Mouse (Mus musculus): ENCODE results near the gene Tmem43. TPM values are rescaled to one million over a fixed set of nuclear protein-coding genes. Genes with fewer than 3 reads are reported as not detected.

The Tmem43 gene
- total RNA-seq, 2 experiments from 2014 or later = 38.5 to 46.8 TPM

DNA sequence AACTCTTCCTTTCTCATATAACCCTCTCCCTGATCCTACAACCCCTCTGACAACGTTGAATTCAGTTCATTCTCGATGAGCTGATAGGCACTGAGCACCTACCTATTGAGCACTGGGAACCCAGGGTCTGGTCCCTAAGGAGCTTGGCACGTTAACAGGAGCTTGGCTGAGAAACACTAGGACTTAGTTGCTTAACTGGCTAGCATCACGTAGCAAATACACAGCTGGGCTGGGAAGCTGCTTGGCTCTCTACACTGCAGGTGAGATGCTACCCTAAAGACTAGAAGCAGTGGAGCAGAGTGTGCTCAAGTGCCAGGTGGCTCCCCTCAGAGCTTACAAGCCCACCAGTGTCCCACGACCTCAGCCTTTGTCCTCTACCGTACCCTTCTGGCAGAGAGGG lies 59.2 kb downstream of the Tmem43 start:
- intact Hi-C loops (cut with DNase I) = no loop called here
- no peak for DNase-seq

DNA sequence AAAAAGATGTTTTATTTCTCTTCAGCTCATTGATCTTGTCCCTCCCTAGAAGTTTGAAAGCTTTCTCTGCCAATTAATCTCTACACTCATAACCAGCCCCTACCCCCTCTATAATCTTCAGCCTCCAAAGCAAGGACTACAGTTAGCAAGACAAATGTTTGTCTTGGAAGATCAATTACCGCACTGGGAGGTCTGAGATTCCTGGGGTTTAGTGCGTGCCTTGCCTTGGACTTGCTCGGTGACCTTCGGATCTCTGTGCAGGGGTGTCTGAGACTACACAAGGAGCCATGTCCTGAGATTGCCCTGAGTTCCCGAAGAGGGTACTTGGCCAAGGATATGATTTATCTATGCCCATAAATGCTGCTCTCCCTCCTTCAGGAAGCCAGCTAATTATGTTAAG lies 59.9 kb downstream of the Tmem43 start:
- DNase-seq = no peak
- intact Hi-C loops (cut with DNase I) = no loop called here

DNA sequence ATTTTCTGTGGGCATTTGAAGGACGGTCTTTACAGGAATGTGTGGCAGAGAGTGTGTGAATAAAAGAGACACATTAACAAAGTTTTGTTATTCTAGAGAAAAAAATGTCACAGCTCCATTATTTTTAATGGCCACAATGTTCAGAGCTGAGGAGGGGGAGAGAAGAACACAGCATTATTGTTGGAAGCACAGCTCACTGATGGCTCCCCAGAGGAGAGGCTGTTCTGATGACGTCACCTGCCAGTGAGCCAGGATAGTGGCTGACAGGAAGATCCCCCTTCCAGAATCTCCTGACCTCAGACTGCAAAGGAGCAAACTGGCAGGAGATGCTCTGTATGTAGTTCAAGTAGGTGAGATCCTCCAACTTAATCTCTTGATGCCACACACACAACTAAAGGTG lies 60.3 kb downstream of the Tmem43 start:
- intact Hi-C loops (cut with DNase I) = no loop called here
- DNase-seq = no peak

DNA sequence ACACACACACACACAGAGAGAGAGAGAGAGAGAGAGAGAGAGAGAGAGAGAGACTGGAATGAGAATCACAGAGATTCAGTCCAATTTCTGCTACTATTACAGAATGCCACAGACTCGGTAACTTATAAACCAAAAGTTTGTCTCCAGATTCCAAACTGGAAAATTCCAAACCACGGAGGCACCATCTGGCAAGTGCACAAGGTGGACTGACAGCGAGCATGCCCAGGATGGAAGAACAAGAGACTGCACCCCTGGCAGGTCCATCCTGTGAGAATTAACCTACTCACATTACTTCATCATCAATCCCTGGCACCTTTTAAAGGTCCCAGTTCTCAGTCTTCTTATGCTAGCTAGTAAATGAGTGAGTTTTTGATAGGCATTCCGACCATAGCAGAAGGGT lies 60.8 kb downstream of the Tmem43 start:
- intact Hi-C loops (cut with DNase I) = no loop called here

DNA sequence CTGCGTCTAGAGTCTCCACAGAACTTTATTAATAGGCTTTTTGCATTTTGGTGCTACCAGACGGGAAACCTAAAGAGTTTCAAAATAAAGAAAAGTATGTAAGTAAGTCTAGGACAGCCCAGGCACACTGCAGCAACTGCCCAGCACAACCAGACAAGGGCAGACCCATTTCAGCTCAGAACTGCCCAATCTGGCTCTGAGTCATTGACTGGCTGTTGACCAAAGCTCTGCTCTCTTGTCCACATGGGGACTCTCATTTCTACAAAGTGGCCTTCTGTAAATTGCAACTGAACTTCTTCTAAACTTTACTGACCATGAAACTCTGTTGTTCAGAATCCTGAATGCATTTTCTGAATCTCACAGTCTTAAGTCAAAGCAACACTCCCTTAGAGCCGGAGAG lies 61.7 kb downstream of the Tmem43 start:
- no peak for DNase-seq
- intact Hi-C loops (cut with DNase I) = no loop called here

More for the DNA sequence above, 60.8 kb downstream of the Tmem43 start:
- DNase-seq = no peak

DNA sequence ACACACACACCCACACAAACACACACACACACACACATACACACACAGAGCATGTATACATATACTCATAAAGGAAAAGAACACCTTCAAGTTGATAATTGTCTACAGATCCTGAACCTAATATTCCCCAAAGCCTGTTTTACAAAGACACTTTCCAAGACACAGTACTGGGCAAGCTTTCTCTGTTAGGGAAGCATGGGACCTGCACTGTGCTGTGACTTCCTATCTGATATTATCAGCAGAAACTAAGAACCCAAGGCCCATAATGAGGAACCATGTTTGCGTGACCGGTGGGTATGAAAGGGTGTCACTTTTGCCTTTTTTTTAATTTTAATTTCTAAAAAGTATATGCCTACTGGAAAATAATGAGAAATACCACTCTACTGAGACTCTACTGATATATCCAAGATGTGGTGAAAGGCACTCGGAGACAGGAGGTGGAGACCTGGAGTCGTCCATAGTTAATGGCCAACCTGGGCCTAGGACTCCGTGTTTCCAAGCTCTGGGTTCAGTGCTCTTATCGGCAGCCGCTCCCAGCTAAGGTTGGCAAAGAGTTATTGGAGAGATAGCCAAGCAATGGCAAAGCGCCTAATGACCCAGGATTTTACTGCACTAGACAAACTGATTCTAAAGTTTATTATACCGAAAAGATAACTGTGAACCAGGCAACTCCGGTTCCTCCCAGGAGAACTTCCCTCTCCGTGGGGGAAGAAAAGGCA lies 62.7 kb downstream of the Tmem43 start:
- no peak for DNase-seq
- intact Hi-C loops (cut with DNase I) = no loop called here

Other genes starting within 250 kb of the Tmem43 start
- 10 to 100 TPM; 18.1 to 21.7 TPM for gene Wnt7a, start 62.3 kb upstream of the Tmem43 start, total RNA-seq (2021)
- gene Chchd4, start 157 bp upstream of the Tmem43 start, total RNA-seq (2021) = 10 to 100 TPM; 18.8 to 21.5 TPM
- 10 to 100 TPM; 13.1 to 14.1 TPM for gene Xpc, start 42.2 kb downstream of the Tmem43 start, total RNA-seq (2021)
- 10 to 100 TPM; 54.4 to 62.2 TPM for gene Lsm3, start 42.2 kb downstream of the Tmem43 start, total RNA-seq (2021)
- gene Slc6a6, start 210.3 kb downstream of the Tmem43 start, total RNA-seq (2021) = 100 to 1,000 TPM; 214 to 227 TPM

Measured in left cerebral cortex, postnatal 4 days (tissue).